Mouse (Mus musculus): Measurements from ENCODE around the gene Setx.

DNA sequence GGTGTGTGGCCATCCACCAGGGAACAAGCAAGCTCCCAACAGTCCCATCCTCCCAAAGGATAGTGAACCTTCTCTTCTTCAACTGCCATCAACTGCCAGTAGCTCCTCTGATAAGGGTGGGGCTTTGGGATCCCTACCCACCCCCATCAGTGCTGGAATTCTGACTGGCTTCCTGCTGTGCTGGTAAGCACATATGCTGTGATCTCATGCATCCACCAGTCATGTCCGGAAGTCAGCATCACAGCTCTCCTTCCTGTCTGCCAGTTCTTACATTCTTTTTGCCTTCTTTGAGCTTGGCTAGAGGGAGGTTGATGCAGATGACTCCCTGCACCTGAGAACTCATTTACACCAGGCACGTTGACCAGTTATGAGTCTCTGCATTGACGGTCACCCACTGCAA, 1.5 kb upstream of the Setx start:
- TF ChIP-seq POLR2A (IDR thresholded peaks at IDR 0.05; ENCODE audit: extremely low read depth, insufficient read depth, low read length) (no peak), CTCF (IDR thresholded peaks at IDR 0.05; ENCODE audit: low read depth, low read length) (no peak)

Measured in liver, adult 2 months (tissue).